Mouse (Mus musculus) heart, embryonic 14.5 days (tissue): ENCODE measurements around the gene Epas1. TPM values are rescaled to one million over a fixed set of nuclear protein-coding genes. Genes with fewer than 3 reads are reported as not detected.

Source experiments
- ATAC-seq: fragments of 200-750 bp; cut with Nextera tagmentation; 2 replicates; pipeline ENCODE4 v1.8.0; 2017; ENCODE audit warnings: low read depth, moderate TSS enrichment; ENCODE audit not compliant: insufficient number of reproducible peaks, insufficient read depth, low FRiP score
- H3K27ac ChIP-seq, 2 experiments: fragments of 200-500 bp in 1 of 2; fragments of 300-500 bp in 1 of 2; sonication (generic) in 1 of 2; replicated peaks in 1 of 2; 2 replicates each; pipeline ENCODE4 v1.5.1; 2012 to 2014; ENCODE audit warnings: low read depth in 2 of 2, low read length in 2 of 2, control low read depth in 1 of 2, mild to moderate bottlenecking in 1 of 2, mixed read lengths in 1 of 2; ENCODE audit not compliant: control insufficient read depth in 1 of 2, insufficient read depth in 1 of 2
- H3K27me3 ChIP-seq: fragments of 300-500 bp; sonication (generic); 2 replicates; pipeline ENCODE4 v1.6.1; 2014; ENCODE audit warnings: mild to moderate bottlenecking, low read length, control low read depth; ENCODE audit not compliant: control insufficient read depth, insufficient read depth
- H3K36me3 ChIP-seq: fragments of 300-500 bp; sonication (generic); 2 replicates; pipeline ENCODE4 v1.6.1; 2014; ENCODE audit warnings: mild to moderate bottlenecking, control low read depth, low read length, mixed read lengths; ENCODE audit not compliant: control insufficient read depth, insufficient read depth
- H3K4me1 ChIP-seq, 2 experiments: fragments of 200-500 bp in 1 of 2; fragments of 300-500 bp in 1 of 2; sonication (generic) in 1 of 2; 2 replicates each; pipeline ENCODE4 v1.6.1; 2012 to 2014; ENCODE audit warnings: low read length in 2 of 2, control low read depth in 1 of 2, mixed read lengths in 1 of 2; ENCODE audit not compliant: control insufficient read depth in 2 of 2, insufficient read depth in 2 of 2
- H3K4me2 ChIP-seq: fragments of 300-500 bp; sonication (generic); 2 replicates; pipeline ENCODE4 v1.6.1; 2014; ENCODE audit warnings: mild to moderate bottlenecking, low read length
- H3K4me3 ChIP-seq, 2 experiments: fragments of 200-500 bp in 1 of 2; fragments of 300-500 bp in 1 of 2; sonication (generic) in 1 of 2; 2 replicates each; pipeline ENCODE4 v1.5.1; 2012 to 2014; ENCODE audit warnings: low read length in 2 of 2, mild to moderate bottlenecking in 2 of 2, control low read depth in 1 of 2, low read depth in 1 of 2, moderate library complexity in 1 of 2; ENCODE audit not compliant: control insufficient read depth in 1 of 2, insufficient read depth in 1 of 2
- H3K9ac ChIP-seq: fragments of 300-500 bp; sonication (generic); 2 replicates; pipeline ENCODE4 v1.6.1; 2014; ENCODE audit warnings: mild to moderate bottlenecking, low read length
- H3K9me3 ChIP-seq: fragments of 300-500 bp; sonication (generic); 2 replicates; pipeline ENCODE4 v1.6.1; 2016; ENCODE audit warnings: low read length, control low read depth; ENCODE audit not compliant: control insufficient read depth
- WGBS: fragments of 180-500 bp; shearing (Covaris S2); extraction: QIAGEN DNeasy Blood & Tissue Kit; methylation state at CpG from one replicate; pipeline ENCODE4 v1.1.7; 2014; 5-methylcytosine and 5-hydroxymethylcytosine counted together
- polyA plus RNA-seq: library from polyadenylated mRNA; unstranded; fragments of >200 nt; fragmentation: Nextera tagmentation; extraction: Ambion mirVana; gene quantifications from 2 replicates; pipeline ENCODE4 v1.2.1, GENCODE M21; 2014

Epas1 gene
- polyA plus RNA-seq, 1 experiment from 2014 or later = 13.7 TPM

- ATAC-seq = no peak
- no peak overlapping the region for H3K4me3 ChIP-seq
- H3K9me3 ChIP-seq = no peaks in the 10 kb centered on the region
- no peaks in the 10 kb centered on the region for H3K27me3 ChIP-seq
- peaks cover 33% of the 10 kb centered on the region for H3K36me3 ChIP-seq
- 82% methylated on average over 18 of the region's 18 CpGs for WGBS
- no peak overlapping the region for H3K27ac ChIP-seq
- peaks cover 2 to 8% of the 10 kb centered on the region in 2 experiments; a peak in 1 of 4 replicates for H3K4me1 ChIP-seq
- no peak overlapping the region for H3K4me2 ChIP-seq
- no peak overlapping the region for H3K9ac ChIP-seq
These were observed 71.1 kb downstream of the Epas1 start for GRCm38 (mm10) chr17:86824502-86825162.

DNA sequence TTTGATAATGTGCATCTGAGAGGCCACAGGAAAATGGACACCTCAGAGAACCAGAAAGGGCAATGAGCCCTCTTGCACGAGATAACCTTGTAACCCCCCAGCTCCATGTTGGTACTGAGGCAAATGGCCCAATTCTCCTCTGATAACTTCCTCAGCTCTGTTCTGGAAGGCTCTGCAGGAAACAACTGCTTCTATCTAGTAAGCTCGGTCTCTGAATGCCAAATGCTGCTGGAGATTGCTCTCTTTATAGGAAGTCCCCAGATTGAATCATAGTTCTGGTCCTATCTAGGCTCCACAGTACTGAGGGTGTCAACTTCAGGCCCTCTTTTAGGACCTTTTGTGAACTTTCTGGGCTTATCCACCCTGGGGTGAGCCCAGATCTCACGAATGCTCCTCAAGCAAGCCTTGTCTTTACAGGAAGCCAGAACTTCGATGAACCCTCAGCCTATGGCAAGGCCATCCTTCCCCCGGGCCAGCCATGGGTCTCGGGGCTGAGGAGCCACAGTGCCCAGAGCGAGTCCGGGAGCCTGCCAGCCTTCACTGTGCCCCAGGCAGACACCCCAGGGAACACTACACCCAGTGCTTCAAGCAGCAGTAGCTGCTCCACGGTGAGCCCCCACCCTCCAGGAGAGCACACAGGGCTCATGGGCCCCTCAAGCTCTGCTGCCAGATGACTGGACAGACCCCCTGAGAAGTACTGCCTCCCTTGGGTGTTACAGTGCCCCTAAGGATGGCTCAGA lies 71.8 kb downstream of the Epas1 start:
- H3K4me3 ChIP-seq = no peak overlapping the region
- H3K9me3 ChIP-seq = no peaks in the 10 kb centered on the region
- peaks cover 0 to 8% of the 10 kb centered on the region in 2 experiments; a peak in 1 of 4 replicates for H3K4me1 ChIP-seq
- no peak overlapping the region for H3K9ac ChIP-seq
- WGBS = 72% methylated on average over 9 of the region's 9 CpGs
- no peaks in the 10 kb centered on the region for H3K27me3 ChIP-seq
- no peak overlapping the region for H3K27ac ChIP-seq
- peaks cover 33% of the 10 kb centered on the region for H3K36me3 ChIP-seq
- H3K4me2 ChIP-seq = no peak overlapping the region
- ATAC-seq = no peak; the same call in 1 of the 2 replicates

DNA sequence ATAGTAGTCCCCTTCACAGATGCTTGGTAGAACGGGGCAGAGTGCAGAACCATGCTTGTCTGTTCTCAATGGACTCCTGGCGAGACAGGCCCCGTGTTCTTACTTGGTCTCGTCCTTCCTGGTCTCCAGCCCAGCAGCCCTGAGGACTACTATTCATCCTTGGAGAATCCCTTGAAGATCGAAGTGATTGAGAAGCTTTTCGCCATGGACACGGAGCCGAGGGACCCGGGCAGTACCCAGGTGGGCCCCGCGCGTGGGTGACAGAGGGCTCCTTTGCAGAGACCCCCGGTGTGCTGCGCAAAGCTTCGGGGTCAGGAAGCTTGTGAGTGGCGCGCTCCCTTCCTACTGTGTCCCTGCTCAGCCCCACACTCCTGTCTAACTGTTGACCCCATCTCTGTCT lies 72.9 kb downstream of the Epas1 start:
- 93% methylated on average over 17 of the region's 17 CpGs for WGBS
- H3K4me2 ChIP-seq = no peak overlapping the region
- no peak overlapping the region for H3K9ac ChIP-seq
- no peaks in the 10 kb centered on the region for H3K27me3 ChIP-seq
- H3K9me3 ChIP-seq = no peaks in the 10 kb centered on the region
- ATAC-seq = no peak
- no peak overlapping the region for H3K4me3 ChIP-seq
- peaks cover 33% of the 10 kb centered on the region for H3K36me3 ChIP-seq
- no peaks in the 10 kb centered on the region for H3K4me1 ChIP-seq
- H3K27ac ChIP-seq = no peak overlapping the region

DNA sequence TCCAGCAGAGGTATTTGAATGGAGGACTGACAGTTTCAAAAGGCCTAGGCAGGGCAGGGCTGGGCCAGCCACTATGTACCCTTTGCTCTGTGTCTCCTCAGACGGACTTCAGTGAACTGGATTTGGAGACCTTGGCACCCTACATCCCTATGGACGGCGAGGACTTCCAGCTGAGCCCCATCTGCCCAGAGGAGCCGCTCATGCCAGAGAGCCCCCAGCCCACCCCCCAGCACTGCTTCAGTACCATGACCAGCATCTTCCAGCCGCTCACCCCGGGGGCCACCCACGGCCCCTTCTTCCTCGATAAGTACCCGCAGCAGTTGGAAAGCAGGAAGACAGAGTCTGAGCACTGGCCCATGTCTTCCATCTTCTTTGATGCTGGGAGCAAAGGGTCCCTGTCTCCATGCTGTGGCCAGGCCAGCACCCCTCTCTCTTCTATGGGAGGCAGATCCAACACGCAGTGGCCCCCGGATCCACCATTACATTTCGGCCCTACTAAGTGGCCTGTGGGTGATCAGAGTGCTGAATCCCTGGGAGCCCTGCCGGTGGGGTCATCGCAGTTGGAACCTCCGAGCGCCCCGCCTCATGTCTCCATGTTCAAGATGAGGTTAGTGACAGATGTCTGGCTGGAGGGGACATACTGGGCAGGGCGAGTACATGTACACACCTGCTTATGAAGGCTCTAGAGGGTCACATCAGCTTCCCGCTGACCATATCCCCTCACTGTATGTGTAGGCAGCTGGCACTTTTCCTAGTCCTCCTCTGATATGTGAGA lies 74.1 kb downstream of the Epas1 start:
- WGBS = 90% methylated on average over 19 of the region's 19 CpGs
- no peak overlapping the region for H3K27ac ChIP-seq
- peaks cover 28% of the 10 kb centered on the region for H3K36me3 ChIP-seq
- no peak overlapping the region for H3K9ac ChIP-seq
- no peaks in the 10 kb centered on the region for H3K9me3 ChIP-seq
- H3K4me2 ChIP-seq = no peak overlapping the region
- no peaks in the 10 kb centered on the region for H3K27me3 ChIP-seq
- H3K4me3 ChIP-seq = no peak overlapping the region
- H3K4me1 ChIP-seq = no peaks in the 10 kb centered on the region
- no peak for ATAC-seq

DNA sequence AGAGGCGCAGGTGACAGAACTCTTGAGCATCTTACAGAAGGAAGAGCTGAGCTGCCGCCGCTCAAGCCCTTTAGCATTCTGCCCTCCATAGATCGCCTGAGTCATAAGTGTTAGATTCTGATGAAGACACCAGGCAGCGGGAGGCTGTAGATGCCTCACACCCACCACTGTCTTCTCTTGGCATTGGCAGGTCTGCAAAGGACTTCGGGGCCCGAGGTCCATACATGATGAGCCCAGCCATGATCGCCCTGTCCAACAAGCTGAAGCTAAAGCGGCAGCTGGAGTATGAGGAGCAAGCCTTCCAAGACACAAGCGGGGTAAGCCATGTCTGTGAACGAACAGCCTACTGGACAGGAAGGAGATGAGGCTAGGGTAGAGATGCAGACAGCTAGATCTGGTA lies 75.0 kb downstream of the Epas1 start:
- Histone ChIP-seq H3K4me1 (no peaks in the 10 kb centered on the region), H3K9ac (no peak overlapping the region), H3K27ac (no peak overlapping the region), H3K4me3 (no peak overlapping the region), H3K4me2 (no peak overlapping the region), H3K9me3 (no peaks in the 10 kb centered on the region), H3K27me3 (no peaks in the 10 kb centered on the region), H3K36me3 (peaks cover 28% of the 10 kb centered on the region)
- no peak for ATAC-seq
- 91% methylated on average over 11 of the region's 11 CpGs for WGBS

- Histone ChIP-seq H3K9me3 (no peaks in the 10 kb centered on the region), H3K4me2 (no peak overlapping the region), H3K9ac (no peak overlapping the region), H3K36me3 (peaks cover 26% of the 10 kb centered on the region), H3K27ac (no peak overlapping the region), H3K4me1 (no peaks in the 10 kb centered on the region), H3K4me3 (no peak overlapping the region), H3K27me3 (no peaks in the 10 kb centered on the region)
- 81% methylated on average over 13 of the region's 13 CpGs for WGBS
- no peak for ATAC-seq
These were observed 76.1 kb downstream of the Epas1 start for GRCm38 (mm10) chr17:86829383-86830175.

DNA sequence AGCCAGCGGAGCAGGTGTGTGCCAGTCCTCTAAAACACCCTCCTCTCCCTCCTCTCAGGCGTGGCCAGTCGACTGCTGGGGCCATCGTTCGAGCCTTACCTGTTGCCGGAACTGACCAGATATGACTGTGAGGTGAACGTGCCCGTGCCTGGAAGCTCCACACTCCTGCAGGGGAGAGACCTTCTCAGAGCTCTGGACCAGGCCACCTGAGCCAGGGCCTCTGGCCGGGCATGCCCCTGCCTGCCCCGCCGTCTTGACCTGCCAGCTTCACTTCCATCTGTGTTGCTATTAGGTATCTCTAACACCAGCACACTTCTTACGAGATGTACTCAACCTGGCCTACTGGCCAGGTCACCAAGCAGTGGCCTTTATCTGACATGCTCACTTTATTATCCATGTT lies 77.4 kb downstream of the Epas1 start:
- Histone ChIP-seq H3K27me3 (no peaks in the 10 kb centered on the region), H3K4me3 (no peak overlapping the region), H3K27ac (no peak overlapping the region), H3K36me3 (peaks cover 20% of the 10 kb centered on the region), H3K4me1 (no peaks in the 10 kb centered on the region), H3K9ac (no peak overlapping the region), H3K4me2 (no peak overlapping the region), H3K9me3 (no peaks in the 10 kb centered on the region)
- no peak for ATAC-seq
- WGBS = 83% methylated on average over 12 of the region's 12 CpGs
